Mouse (Mus musculus) neural tube, embryonic 14.5 days (tissue): ENCODE results near the gene Tmem45a. TPM values are rescaled to one million over a fixed set of nuclear protein-coding genes. Genes with fewer than 3 reads are reported as not detected.

Experiments used
- ATAC-seq: fragments of 200-750 bp; cut with Nextera tagmentation; 2 replicates; pipeline ENCODE4 v1.8.0; 2017; ENCODE audit warnings: low read depth, mild to moderate bottlenecking, moderate TSS enrichment, moderate library complexity
- H3K27ac ChIP-seq: fragments of 300-500 bp; sonication (generic); 2 replicates; pipeline ENCODE4 v1.5.1; 2014; ENCODE audit warnings: low read depth, mild to moderate bottlenecking, control low read depth, low read length, moderate library complexity, mixed read lengths
- H3K27me3 ChIP-seq: fragments of 300-500 bp; sonication (generic); 2 replicates; pipeline ENCODE4 v1.6.1; 2014; ENCODE audit warnings: low read length; ENCODE audit not compliant: control insufficient read depth, insufficient read depth
- H3K36me3 ChIP-seq: fragments of 300-500 bp; sonication (generic); 2 replicates; pipeline ENCODE4 v1.6.1; 2014; ENCODE audit warnings: low read length, mixed read lengths; ENCODE audit not compliant: control insufficient read depth, insufficient read depth
- H3K4me1 ChIP-seq: fragments of 300-500 bp; sonication (generic); 2 replicates; pipeline ENCODE4 v1.6.1; 2014; ENCODE audit warnings: low read length; ENCODE audit not compliant: control insufficient read depth, insufficient read depth
- H3K4me2 ChIP-seq: fragments of 300-500 bp; sonication (generic); 2 replicates; pipeline ENCODE4 v1.6.1; 2014; ENCODE audit warnings: mild to moderate bottlenecking, low read depth, low read length, control low read depth
- H3K4me3 ChIP-seq: fragments of 300-500 bp; sonication (generic); 2 replicates; pipeline ENCODE4 v1.5.1; 2014; ENCODE audit warnings: low read depth, low read length, control low read depth, mixed read lengths
- H3K9ac ChIP-seq: fragments of 300-500 bp; sonication (generic); replicated peaks from 2 replicates; pipeline ENCODE4 v1.6.1; 2014; ENCODE audit warnings: low read depth, mild to moderate bottlenecking, control low read depth, low read length, mixed read lengths
- H3K9me3 ChIP-seq: fragments of 300-500 bp; sonication (generic); 2 replicates; pipeline ENCODE4 v1.6.1; 2016; ENCODE audit warnings: low read length; ENCODE audit not compliant: control insufficient read depth
- WGBS: fragments of 180-500 bp; shearing (Covaris S2); extraction: QIAGEN DNeasy Blood & Tissue Kit; methylation state at CpG from one replicate; pipeline ENCODE4 v1.1.7; 2014; 5-methylcytosine and 5-hydroxymethylcytosine counted together
- polyA plus RNA-seq: library from polyadenylated mRNA; unstranded; fragments of >200 nt; fragmentation: Nextera tagmentation; extraction: Ambion mirVana; gene quantifications from 2 replicates; pipeline ENCODE4 v1.2.1, GENCODE M21; 2014

Gene Tmem45a
- polyA plus RNA-seq, 1 experiment from 2014 or later = 1.4 TPM

DNA sequence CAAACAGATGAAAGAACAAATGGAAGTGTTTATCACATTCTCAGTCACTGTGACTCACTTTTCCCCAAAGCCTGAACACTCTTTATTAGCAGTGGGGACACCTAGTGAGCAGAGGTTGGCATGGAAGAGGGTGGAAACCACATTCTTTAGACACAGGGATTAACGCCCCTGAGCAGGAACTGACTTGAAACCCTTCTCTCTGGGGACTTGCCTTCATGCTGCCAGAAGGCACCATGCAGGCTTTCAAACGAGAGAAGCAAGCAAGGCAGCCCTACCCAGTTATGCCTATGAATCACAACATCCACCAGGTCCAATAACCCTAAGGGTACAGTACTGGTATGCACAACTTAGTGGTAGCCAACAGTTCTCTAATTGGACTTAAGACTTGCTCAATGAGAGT, 12.6 kb downstream of the Tmem45a start:
- no peak overlapping the region for H3K27ac ChIP-seq
- 53% methylated on average over 2 of the region's 2 CpGs for WGBS
- ATAC-seq = no peak

GRCm38 (mm10) chr16:56870458-56870857, 15.5 kb downstream of the Tmem45a start:
- H3K4me2 ChIP-seq = no peak overlapping the region
- no peak overlapping the region for H3K4me3 ChIP-seq
- H3K9me3 ChIP-seq = no peaks in the 10 kb centered on the region
- H3K27ac ChIP-seq = no peak overlapping the region
- ATAC-seq = no peak
- H3K9ac ChIP-seq = no peak overlapping the region
- no peaks in the 10 kb centered on the region for H3K36me3 ChIP-seq
- no peaks in the 10 kb centered on the region for H3K4me1 ChIP-seq
- WGBS = 81% methylated on average over 3 of the region's 3 CpGs
- no peaks in the 10 kb centered on the region for H3K27me3 ChIP-seq

More for the DNA sequence above, 12.6 kb downstream of the Tmem45a start:
- Histone ChIP-seq H3K4me2 (no peak overlapping the region), H3K9me3 (no peaks in the 10 kb centered on the region), H3K9ac (no peak overlapping the region), H3K4me3 (no peak overlapping the region), H3K4me1 (no peaks in the 10 kb centered on the region), H3K27me3 (no peaks in the 10 kb centered on the region), H3K36me3 (no peaks in the 10 kb centered on the region)

DNA sequence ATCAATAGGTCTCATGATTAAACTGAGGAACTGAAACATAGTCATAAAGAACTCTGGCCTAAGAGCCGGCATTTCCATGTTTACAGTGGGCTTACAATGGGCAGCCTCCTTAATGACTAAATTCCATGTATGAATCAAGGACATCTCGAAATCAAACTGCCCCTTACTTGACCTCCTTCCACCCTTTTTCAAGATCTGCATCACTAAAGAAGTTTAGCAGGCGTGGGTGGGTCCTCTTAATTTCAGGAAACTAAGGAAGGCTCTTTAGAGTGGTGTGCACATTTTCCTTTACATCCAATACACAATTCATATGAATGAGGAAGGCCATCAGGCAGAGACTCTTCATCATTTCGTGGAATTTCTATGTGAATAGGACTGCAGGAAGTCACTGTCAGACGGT, 17.6 kb downstream of the Tmem45a start:
- Histone ChIP-seq H3K4me1 (no peaks in the 10 kb centered on the region), H3K27me3 (no peaks in the 10 kb centered on the region), H3K9me3 (no peaks in the 10 kb centered on the region), H3K27ac (no peak overlapping the region), H3K36me3 (no peaks in the 10 kb centered on the region), H3K9ac (no peak overlapping the region), H3K4me3 (no peak overlapping the region), H3K4me2 (no peak overlapping the region)
- ATAC-seq = no peak
- 86% methylated on average over 5 of the region's 5 CpGs for WGBS

DNA sequence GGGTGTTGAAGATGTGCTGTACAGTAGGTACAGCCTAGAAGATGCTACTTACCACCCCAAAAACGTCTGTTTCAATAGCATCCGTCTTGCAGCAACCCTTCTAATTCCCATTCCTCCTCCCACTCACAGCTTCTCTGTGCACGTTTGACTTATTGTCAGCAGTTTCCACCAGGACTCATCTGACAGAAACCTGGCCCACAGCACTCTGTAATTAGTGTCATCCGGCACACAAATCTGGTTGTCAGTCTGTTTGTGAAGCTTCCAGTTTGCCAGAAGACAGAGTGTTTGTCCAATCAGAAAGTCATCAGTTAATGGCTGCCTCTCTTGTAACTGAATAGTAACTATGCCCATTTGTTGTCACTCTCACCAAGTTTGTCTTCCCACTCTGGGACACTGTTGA, 18.4 kb downstream of the Tmem45a start:
- Histone ChIP-seq H3K27ac (no peak overlapping the region), H3K4me1 (no peaks in the 10 kb centered on the region), H3K4me2 (no peak overlapping the region), H3K36me3 (no peaks in the 10 kb centered on the region), H3K9ac (no peak overlapping the region), H3K27me3 (no peaks in the 10 kb centered on the region), H3K9me3 (no peaks in the 10 kb centered on the region), H3K4me3 (no peak overlapping the region)
- no peak for ATAC-seq
- 82% methylated on average over 4 of the region's 4 CpGs for WGBS

GRCm38 (mm10) chr16:56852841-56853587, 33.0 kb downstream of the Tmem45a start:
- 75% methylated on average over 10 of the region's 10 CpGs for WGBS
- H3K4me2 ChIP-seq = no peak overlapping the region
- H3K27me3 ChIP-seq = no peaks in the 10 kb centered on the region
- H3K4me1 ChIP-seq = no peaks in the 10 kb centered on the region
- no peak overlapping the region for H3K27ac ChIP-seq
- no peak for ATAC-seq
- H3K4me3 ChIP-seq = no peak overlapping the region
- no peaks in the 10 kb centered on the region for H3K9me3 ChIP-seq
- no peaks in the 10 kb centered on the region for H3K36me3 ChIP-seq
- no peak overlapping the region for H3K9ac ChIP-seq

DNA sequence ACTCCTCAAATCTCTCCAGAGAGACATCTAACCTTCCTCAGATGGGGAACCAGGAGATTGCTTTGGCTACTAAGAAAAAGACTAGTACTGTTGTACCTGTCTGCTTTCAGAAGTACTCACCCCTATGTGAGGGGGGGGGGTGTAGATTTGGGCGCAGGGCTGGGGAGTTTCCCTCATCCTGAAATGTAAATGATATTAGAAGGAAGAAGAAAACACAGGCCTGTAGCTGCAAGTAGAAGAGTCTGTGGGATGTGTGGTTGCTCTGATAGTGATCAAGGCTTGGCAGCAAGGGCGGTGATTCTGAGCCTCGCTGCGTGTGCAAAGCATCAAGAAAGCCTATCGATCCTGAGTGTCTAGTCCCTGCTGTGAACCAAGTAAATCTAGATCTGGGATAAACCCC, 43.0 kb downstream of the Tmem45a start:
- WGBS = 89% methylated on average over 5 of the region's 5 CpGs
- Histone ChIP-seq H3K4me2 (no peak overlapping the region), H3K36me3 (no peaks in the 10 kb centered on the region), H3K4me1 (no peaks in the 10 kb centered on the region), H3K27me3 (no peaks in the 10 kb centered on the region), H3K27ac (no peak overlapping the region), H3K9ac (no peak overlapping the region), H3K4me3 (no peak overlapping the region), H3K9me3 (no peaks in the 10 kb centered on the region)
- no peak for ATAC-seq

GRCm38 (mm10) chr16:56833312-56833711, 52.7 kb downstream of the Tmem45a start:
- Histone ChIP-seq H3K4me1 (no peaks in the 10 kb centered on the region), H3K9ac (no peak overlapping the region), H3K4me2 (no peak overlapping the region), H3K27me3 (no peaks in the 10 kb centered on the region), H3K27ac (no peak overlapping the region), H3K36me3 (no peaks in the 10 kb centered on the region), H3K4me3 (no peak overlapping the region), H3K9me3 (no peaks in the 10 kb centered on the region)
- ATAC-seq = no peak
- 93% methylated on average over 1 of the region's 1 CpGs for WGBS

DNA sequence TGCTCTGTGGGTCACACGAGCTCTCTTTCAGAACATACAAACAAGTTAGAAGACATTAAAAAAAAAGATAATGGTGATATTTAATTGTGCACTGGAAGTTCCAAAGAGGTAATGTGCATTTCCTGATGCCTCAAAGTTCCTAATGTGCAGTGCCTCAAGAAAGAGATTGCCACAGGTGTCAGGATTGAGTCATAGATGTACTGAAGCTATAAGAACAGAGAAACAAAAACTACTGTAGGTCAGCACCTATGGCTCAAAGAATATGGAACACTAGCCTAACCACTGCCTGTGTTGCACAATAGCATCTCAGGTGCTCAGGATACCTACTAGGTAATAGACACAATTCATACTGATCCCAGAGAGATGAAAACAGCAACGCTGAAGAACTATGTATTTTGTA, 54.0 kb downstream of the Tmem45a start:
- Histone ChIP-seq H3K4me1 (no peaks in the 10 kb centered on the region), H3K9me3 (no peaks in the 10 kb centered on the region), H3K9ac (no peak overlapping the region), H3K27ac (no peak overlapping the region), H3K36me3 (no peaks in the 10 kb centered on the region), H3K27me3 (no peaks in the 10 kb centered on the region), H3K4me3 (no peak overlapping the region), H3K4me2 (no peak overlapping the region)
- no peak for ATAC-seq
- WGBS = 91% methylated on average over 2 of the region's 2 CpGs

DNA sequence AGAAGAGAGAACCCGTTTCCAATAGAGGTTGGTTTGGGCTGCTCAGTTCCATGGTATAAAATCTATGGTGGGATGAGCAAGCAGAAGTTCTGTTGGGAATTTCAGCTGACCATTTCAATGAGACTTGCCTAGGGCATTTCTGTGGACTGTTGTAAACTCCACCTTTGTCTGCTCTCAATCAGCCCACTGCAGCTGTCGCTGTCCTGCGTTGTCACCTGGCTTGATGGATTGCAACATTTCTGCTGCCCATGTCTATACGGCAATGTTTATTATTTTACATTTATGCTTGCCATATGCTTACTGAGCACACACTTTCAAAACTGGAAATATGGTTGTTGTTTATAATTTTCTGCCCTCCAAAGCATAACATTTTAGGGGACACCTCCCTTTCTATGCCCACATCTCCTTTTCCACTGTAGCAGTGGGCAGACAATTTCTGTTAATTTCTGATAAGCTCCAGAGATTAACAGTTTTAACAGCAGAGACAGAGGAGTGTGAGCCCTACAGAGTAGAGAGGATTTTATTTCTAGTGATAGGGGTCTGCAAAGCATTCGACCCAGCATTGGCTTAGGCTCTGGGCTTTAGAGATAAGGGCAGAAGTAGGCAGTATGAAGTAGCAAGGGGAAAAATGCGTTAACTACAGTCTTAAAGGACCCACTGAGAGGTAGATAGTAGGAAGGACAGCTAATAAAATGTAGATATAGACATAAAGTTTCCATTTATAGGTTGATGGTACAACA, 84.4 kb downstream of the Tmem45a start:
- H3K9ac ChIP-seq = no peak overlapping the region
- H3K36me3 ChIP-seq = no peaks in the 10 kb centered on the region
- 93% methylated on average over 6 of the region's 6 CpGs for WGBS
- H3K4me3 ChIP-seq = no peak overlapping the region
- no peak overlapping the region for H3K27ac ChIP-seq
- H3K9me3 ChIP-seq = no peaks in the 10 kb centered on the region
- ATAC-seq = no peak
- H3K27me3 ChIP-seq = no peaks in the 10 kb centered on the region
- H3K4me1 ChIP-seq = no peaks in the 10 kb centered on the region
- no peak overlapping the region for H3K4me2 ChIP-seq
